Mouse (Mus musculus): ENCODE results near the gene Skint11. TPM values are rescaled to one million over a fixed set of nuclear protein-coding genes. Genes with fewer than 3 reads are reported as not detected.

Gene Skint11
- polyA plus RNA-seq (2012; ENCODE audit: low replicate concordance): not detected in 2 replicates

GRCm38 (mm10) chr4:114163084-114163483, at the start of gene Skint11:
Gene Skint11, plus strand, starts transcription at chr4:114163384.

Other genes starting within 250 kb of the Skint11 start
- not detected in 2 replicates for gene Skint5, start 163.9 kb upstream of the Skint11 start, polyA plus RNA-seq (2012; ENCODE audit: low replicate concordance)
- 0.52 and 0.87 TPM in 2 replicates for gene Trabd2b, start 243.3 kb downstream of the Skint11 start, polyA plus RNA-seq (2012; ENCODE audit: low replicate concordance)